Mouse (Mus musculus): ENCODE results near the gene Dtx3. TPM values are rescaled to one million over a fixed set of nuclear protein-coding genes. Genes with fewer than 3 reads are reported as not detected.
"Not testable (repeated sequence)": the region's sequence is repeated elsewhere in the genome, so short reads cannot be mapped to it uniquely, and the experiment has no call there.

Dtx3 gene
- polyA plus RNA-seq, 1 experiment from 2014 or later, result 93.8 TPM

DNA sequence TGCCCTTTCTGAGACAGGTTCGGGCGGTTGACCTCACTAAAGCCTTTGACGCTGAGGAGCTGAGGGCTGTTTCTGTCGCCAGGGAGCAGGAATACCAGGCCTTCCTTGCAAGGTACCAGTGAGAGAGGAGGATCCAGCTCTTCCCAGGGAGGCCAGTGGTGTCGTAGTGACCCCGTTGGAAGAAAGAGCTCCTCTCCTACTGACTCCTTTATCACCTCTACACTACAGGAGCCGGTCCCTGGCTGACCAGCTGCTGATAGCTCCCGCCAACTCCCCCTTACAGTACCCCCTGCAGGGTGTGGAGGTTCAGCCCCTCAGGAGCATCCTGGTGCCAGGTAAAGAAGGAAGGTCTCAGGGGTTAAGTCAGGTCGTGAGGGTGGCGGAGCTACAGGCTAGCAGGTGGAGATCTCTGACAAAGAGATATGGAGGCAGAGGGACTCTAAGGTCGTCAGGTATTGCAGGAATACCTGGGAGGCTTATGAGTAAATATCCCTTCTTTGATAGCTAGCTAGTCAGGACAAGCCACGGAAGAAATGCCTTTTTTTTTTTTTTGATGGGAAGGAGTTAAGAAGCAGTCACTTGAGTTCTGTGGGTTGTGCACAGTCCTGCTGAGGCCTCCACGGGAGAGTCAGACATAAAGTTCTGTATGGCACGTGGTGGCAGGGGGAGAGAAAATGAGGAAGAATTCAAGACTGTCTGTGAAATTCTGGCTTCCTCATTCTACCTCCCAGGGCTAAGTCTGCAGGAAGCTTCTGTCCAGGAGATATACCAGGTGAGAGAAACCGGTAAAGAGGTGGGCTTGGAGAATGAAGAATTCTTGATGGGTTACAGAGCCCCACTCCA is 28.5 kb downstream of the Dtx3 start:
- H3K4me3 ChIP-seq (ENCODE audit: low read depth, low read length), result 0 out of 2 replicates have a peak overlapping the region, but pooled peaks have one; percentile 55
- ATAC-seq (replicated peaks; ENCODE audit: insufficient number of reproducible peaks, low FRiP score, low TSS enrichment, low read depth) (no peak), DNase-seq (ENCODE audit: low spot score) (no peak)
- H3K4me1 ChIP-seq (ENCODE audit: control insufficient read depth, insufficient read depth, low read length), result no peaks in the 10 kb centered on the region; the same call in 1 of the 2 replicates
- H3K36me3 ChIP-seq (replicated peaks; ENCODE audit: control insufficient read depth, insufficient read depth, low read depth, low read length), result no peaks in the 10 kb centered on the region
- peak overlapping the region; percentile 100; the same call in 1 of the 2 replicates for H3K4me2 ChIP-seq (ENCODE audit: low read depth, low read length)
- H3K27me3 ChIP-seq (ENCODE audit: control insufficient read depth, insufficient read depth, low read length), result peaks cover 49% of the 10 kb centered on the region
- no peaks in the 10 kb centered on the region for H3K9me3 ChIP-seq (replicated peaks; ENCODE audit: control insufficient read depth, low read length)
- no peak overlapping the region for H3K27ac ChIP-seq (replicated peaks; ENCODE audit: low read depth, low read length)
- WGBS, result 19% methylated on average over 15 of the region's 15 CpGs
- no peak overlapping the region for H3K9ac ChIP-seq (replicated peaks; ENCODE audit: low read length)

GRCm38 (mm10) chr10:127166404-127166715 is 29.2 kb downstream of the Dtx3 start:
- H3K4me2 ChIP-seq (ENCODE audit: low read depth, low read length), result peak overlapping the region; percentile 100
- no peaks in the 10 kb centered on the region; the same call in 1 of the 2 replicates for H3K4me1 ChIP-seq (ENCODE audit: control insufficient read depth, insufficient read depth, low read length)
- WGBS, result under 1% methylated on average over 11 of the region's 11 CpGs
- peak overlapping the region; percentile 55 for H3K4me3 ChIP-seq (ENCODE audit: low read depth, low read length)
- no peak for DNase-seq (ENCODE audit: low spot score)
- H3K9me3 ChIP-seq (replicated peaks; ENCODE audit: control insufficient read depth, low read length), result no peaks in the 10 kb centered on the region
- H3K27me3 ChIP-seq (ENCODE audit: control insufficient read depth, insufficient read depth, low read length), result peaks cover 47% of the 10 kb centered on the region
- no peak for ATAC-seq (replicated peaks; ENCODE audit: insufficient number of reproducible peaks, low FRiP score, low TSS enrichment, low read depth)
- no peaks in the 10 kb centered on the region for H3K36me3 ChIP-seq (replicated peaks; ENCODE audit: control insufficient read depth, insufficient read depth, low read depth, low read length)
- H3K27ac ChIP-seq (replicated peaks; ENCODE audit: low read depth, low read length), result no peak overlapping the region
- peak overlapping the region; percentile 72; the same call in 1 of the 2 replicates for H3K9ac ChIP-seq (replicated peaks; ENCODE audit: low read length)

DNA sequence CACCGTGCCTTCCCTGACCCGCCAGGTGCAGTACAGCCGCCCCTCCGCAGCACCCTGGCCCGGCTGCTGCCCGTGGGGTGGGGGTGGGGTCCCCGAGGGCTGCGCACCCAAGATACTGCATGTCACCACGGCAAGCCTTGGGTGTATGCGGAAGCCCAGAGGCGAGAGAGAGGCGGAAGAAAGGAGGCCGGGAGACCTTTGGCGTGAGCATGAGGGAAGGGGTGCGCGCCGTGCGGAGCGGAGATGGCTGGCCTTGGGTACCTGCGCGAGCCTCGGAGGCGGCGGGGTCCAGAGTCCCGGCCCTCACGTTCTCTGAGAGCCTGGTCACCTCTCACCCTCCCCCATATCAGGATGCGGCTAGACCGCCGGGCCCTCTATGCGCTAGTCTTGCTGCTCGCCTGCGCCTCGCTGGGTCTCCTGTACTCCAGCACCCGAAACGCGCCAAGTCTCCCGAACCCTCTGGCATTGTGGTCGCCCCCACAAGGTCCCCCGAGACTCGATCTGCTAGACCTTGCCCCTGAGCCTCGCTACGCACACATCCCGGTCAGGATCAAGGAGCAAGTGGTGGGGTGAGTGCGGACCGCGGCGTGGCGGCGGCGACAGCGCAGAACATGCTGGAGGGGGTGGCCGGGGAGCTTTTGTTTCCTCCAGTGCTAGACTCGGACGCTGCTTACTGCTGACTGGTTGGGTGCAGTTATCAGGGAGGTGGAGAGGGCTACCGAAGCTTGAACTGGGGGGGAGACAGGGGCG is 29.7 kb downstream of the Dtx3 start:
- under 1% methylated on average over 56 of the region's 56 CpGs for WGBS
- DNase-seq (ENCODE audit: low spot score) (peak; percentile 48), ATAC-seq (replicated peaks; ENCODE audit: insufficient number of reproducible peaks, low FRiP score, low TSS enrichment, low read depth) (peak; percentile 39)
- no peaks in the 10 kb centered on the region for H3K9me3 ChIP-seq (replicated peaks; ENCODE audit: control insufficient read depth, low read length)
- no peak overlapping the region for H3K27ac ChIP-seq (replicated peaks; ENCODE audit: low read depth, low read length)
- H3K36me3 ChIP-seq (replicated peaks; ENCODE audit: control insufficient read depth, insufficient read depth, low read depth, low read length), result no peaks in the 10 kb centered on the region
- H3K4me2 ChIP-seq (ENCODE audit: low read depth, low read length), result peak overlapping the region; percentile 100
- H3K9ac ChIP-seq (replicated peaks; ENCODE audit: low read length), result peak overlapping the region; percentile 72
- H3K27me3 ChIP-seq (ENCODE audit: control insufficient read depth, insufficient read depth, low read length), result peaks cover 47% of the 10 kb centered on the region
- peak overlapping the region; percentile 55 for H3K4me3 ChIP-seq (ENCODE audit: low read depth, low read length)
- H3K4me1 ChIP-seq (ENCODE audit: control insufficient read depth, insufficient read depth, low read length), result no peaks in the 10 kb centered on the region; the same call in 1 of the 2 replicates

- peak; percentile 46 for ATAC-seq (replicated peaks; ENCODE audit: insufficient number of reproducible peaks, low FRiP score, low TSS enrichment, low read depth)
- Histone ChIP-seq H3K27ac (replicated peaks; ENCODE audit: low read depth, low read length) (no peak overlapping the region), H3K4me2 (ENCODE audit: low read depth, low read length) (peak overlapping the region; percentile 100), H3K4me1 (ENCODE audit: control insufficient read depth, insufficient read depth, low read length) (no peaks in the 10 kb centered on the region; the same call in 1 of the 2 replicates), H3K9ac (replicated peaks; ENCODE audit: low read length) (peak overlapping the region; percentile 72), H3K9me3 (replicated peaks; ENCODE audit: control insufficient read depth, low read length) (no peaks in the 10 kb centered on the region), H3K4me3 (ENCODE audit: low read depth, low read length) (peak overlapping the region; percentile 55), H3K27me3 (ENCODE audit: control insufficient read depth, insufficient read depth, low read length) (peaks cover 45% of the 10 kb centered on the region), H3K36me3 (replicated peaks; ENCODE audit: control insufficient read depth, insufficient read depth, low read depth, low read length) (no peaks in the 10 kb centered on the region)
- under 1% methylated on average over 40 of the region's 42 CpGs for WGBS
- no peak for DNase-seq (ENCODE audit: low spot score)
Observed at GRCm38 (mm10) chr10:127165354-127165653, 30.2 kb downstream of the Dtx3 start.

DNA sequence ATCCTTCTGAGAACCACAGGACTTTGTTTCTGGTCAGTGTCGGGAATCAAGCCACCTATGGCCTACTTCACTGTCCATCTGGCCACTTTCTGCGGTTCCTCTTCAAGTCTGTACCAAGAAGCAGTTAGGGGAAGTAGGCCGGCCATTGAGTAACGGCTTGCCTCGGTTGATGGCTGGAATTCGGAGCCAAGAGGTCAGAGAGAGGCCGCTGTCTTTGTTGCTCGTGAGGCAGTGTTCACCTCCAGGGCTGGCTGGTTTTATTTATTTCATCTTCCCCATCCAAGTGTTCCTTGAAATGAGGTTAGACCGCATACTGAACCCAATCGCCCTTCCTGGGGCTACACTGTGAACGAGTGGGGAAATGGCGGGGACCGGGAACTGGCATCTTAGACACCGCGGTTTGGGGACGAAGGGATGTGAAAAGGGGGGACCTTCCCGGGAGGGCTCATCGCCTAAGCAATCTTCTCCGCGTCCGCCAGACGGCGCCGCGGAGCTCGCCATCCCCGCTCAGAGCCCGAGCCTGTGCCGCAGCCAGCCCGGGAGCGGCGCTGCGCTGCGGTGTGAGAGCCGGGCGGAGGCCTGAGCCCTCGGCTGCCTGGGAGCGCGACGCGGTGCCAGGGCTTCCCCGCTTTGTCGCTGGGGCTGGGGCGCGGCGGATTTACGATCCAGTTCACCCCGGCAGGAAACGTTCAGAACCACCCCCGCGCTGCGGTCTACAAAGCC is 30.7 kb downstream of the Dtx3 start, which contains the start of gene B4galnt1:
B4galnt1 (plus strand) TSS at position 595 of the 723 bp plus-strand sequence.
- peak; percentile 90 for DNase-seq (ENCODE audit: low spot score)
- Histone ChIP-seq H3K36me3 (replicated peaks; ENCODE audit: control insufficient read depth, insufficient read depth, low read depth, low read length) (no peaks in the 10 kb centered on the region), H3K9me3 (replicated peaks; ENCODE audit: control insufficient read depth, low read length) (no peaks in the 10 kb centered on the region), H3K4me1 (ENCODE audit: control insufficient read depth, insufficient read depth, low read length) (no peaks in the 10 kb centered on the region; the same call in 1 of the 2 replicates), H3K27me3 (ENCODE audit: control insufficient read depth, insufficient read depth, low read length) (peaks cover 40% of the 10 kb centered on the region), H3K27ac (replicated peaks; ENCODE audit: low read depth, low read length) (no peak within 1 kb of the TSS), H3K4me2 (ENCODE audit: low read depth, low read length) (peak within 1 kb of the TSS; percentile 100), H3K9ac (replicated peaks; ENCODE audit: low read length) (peak within 1 kb of the TSS; percentile 72), H3K4me3 (ENCODE audit: low read depth, low read length) (peak within 1 kb of the TSS; percentile 55)
- WGBS, result 2% methylated on average over 52 of the region's 52 CpGs
- peak; percentile 87 for ATAC-seq (replicated peaks; ENCODE audit: insufficient number of reproducible peaks, low FRiP score, low TSS enrichment, low read depth)

DNA sequence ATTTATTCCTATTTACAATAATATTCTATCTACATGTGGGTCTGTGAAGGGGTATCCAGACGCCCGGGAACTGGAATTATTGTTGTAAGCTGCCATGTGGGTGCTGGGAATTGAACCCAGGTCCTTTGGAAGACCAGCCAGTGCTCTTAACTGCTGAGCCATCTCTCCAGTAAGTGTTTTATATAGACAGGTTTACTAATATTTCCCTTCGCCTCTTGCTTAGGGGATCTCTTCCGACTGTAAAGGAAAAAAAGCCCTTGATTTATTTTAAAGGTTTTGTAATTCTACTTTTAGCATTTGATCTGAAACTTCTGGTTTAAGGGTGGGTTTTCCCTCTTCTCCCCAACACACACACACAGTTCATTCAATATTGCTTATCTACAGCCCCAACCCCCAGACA is 31.3 kb downstream of the Dtx3 start:
- 90% methylated on average over 4 of the region's 4 CpGs for WGBS
- no peak for ATAC-seq (replicated peaks; ENCODE audit: insufficient number of reproducible peaks, low FRiP score, low TSS enrichment, low read depth)
- H3K4me2 ChIP-seq (ENCODE audit: low read depth, low read length), result no peak overlapping the region
- no peak overlapping the region for H3K9ac ChIP-seq (replicated peaks; ENCODE audit: low read length)
- no peak for DNase-seq (ENCODE audit: low spot score)
- no peak overlapping the region for H3K27ac ChIP-seq (replicated peaks; ENCODE audit: low read depth, low read length)
- peaks cover 34% of the 10 kb centered on the region for H3K27me3 ChIP-seq (ENCODE audit: control insufficient read depth, insufficient read depth, low read length)
- no peak overlapping the region for H3K4me3 ChIP-seq (ENCODE audit: low read depth, low read length)
- no peaks in the 10 kb centered on the region; the same call in 1 of the 2 replicates for H3K4me1 ChIP-seq (ENCODE audit: control insufficient read depth, insufficient read depth, low read length)
- no peaks in the 10 kb centered on the region for H3K9me3 ChIP-seq (replicated peaks; ENCODE audit: control insufficient read depth, low read length)
- no peaks in the 10 kb centered on the region for H3K36me3 ChIP-seq (replicated peaks; ENCODE audit: control insufficient read depth, insufficient read depth, low read depth, low read length)

DNA sequence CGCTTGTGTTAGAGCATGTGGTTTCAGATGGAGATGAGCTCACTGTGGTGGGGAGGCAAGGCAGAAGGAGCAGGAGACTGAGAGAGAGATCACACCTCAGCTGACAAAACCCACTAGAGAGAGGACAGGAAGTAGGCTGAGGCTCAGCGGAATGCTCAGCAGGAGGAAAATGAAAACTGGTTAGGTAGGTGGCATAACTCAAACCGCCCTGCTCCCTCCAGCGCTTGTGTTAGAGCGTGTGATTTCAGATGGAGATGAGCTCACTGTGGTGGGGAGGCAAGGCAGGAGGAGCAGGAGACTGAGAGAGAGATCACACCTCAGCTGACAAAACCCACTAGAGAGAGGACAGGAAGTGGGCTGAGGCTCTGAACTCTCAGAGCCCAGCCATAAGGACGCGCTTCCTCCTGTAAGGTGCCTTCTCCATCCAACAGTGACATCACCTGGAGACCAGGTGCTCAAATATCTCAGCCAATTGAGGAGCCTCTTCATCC is 32.7 kb downstream of the Dtx3 start:
- DNase-seq (ENCODE audit: low spot score); H3K4me3 ChIP-seq (ENCODE audit: low read depth, low read length); H3K9me3 ChIP-seq (replicated peaks; ENCODE audit: control insufficient read depth, low read length); H3K9ac ChIP-seq (replicated peaks; ENCODE audit: low read length); H3K27ac ChIP-seq (replicated peaks; ENCODE audit: low read depth, low read length); H3K4me1 ChIP-seq (ENCODE audit: control insufficient read depth, insufficient read depth, low read length); H3K4me2 ChIP-seq (ENCODE audit: low read depth, low read length); ATAC-seq (replicated peaks; ENCODE audit: insufficient number of reproducible peaks, low FRiP score, low TSS enrichment, low read depth); H3K36me3 ChIP-seq (replicated peaks; ENCODE audit: control insufficient read depth, insufficient read depth, low read depth, low read length): not testable (repeated sequence)
- WGBS, result 51% methylated on average over 7 of the region's 7 CpGs
- peaks cover 29% of the 10 kb centered on the region for H3K27me3 ChIP-seq (ENCODE audit: control insufficient read depth, insufficient read depth, low read length)
